Mouse (Mus musculus) layer of hippocampus, adult 11-12 months (tissue): Measurements from ENCODE around the gene Gga3.

Source experiments
- DNase-seq: peaks from one replicate; pipeline ENCODE4 v3.0.0; 2022; ENCODE audit warnings: low spot score

Gene Gga3

DNA sequence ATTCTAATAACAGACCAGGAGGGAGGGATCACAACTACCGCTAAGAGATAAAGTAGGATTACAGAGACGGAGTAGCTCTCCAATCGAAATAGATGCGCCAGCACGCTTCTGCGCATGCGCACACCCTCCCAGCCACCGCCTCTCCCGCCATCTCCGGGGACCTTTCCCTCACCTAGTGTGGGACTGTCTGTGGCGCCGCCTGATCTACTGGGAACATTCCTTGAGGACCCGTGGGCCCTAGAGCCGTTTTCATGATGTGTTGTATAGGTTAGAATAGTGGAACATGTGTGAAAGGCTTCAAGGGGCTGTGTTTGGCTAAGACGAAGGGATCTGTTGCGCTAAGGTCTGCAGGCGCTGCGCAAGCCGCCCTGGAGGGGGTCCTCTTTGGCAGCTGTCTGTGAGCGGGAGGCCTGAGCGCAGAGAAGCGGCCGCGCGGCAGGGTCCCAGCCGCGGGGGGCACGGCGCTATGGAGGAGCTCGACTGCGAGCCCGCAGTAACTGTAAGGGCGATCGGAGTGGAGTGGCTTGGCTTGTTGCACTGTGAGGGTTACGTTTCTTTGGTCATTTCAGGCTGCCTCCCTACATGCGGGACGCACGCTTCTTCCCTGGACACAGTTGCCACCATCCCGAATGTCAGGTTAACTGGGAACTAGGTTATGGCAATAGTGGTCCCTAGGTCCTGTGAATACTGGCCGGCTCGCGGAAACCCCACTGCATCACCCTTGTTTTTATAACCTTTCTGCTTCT lies 39.6 kb downstream of the Gga3 start, which contains the start of gene Nup85:
Gene Nup85, plus strand, starts transcription at position 371 of the 746 bp plus-strand sequence.
- peak; percentile 97 for DNase-seq

DNA sequence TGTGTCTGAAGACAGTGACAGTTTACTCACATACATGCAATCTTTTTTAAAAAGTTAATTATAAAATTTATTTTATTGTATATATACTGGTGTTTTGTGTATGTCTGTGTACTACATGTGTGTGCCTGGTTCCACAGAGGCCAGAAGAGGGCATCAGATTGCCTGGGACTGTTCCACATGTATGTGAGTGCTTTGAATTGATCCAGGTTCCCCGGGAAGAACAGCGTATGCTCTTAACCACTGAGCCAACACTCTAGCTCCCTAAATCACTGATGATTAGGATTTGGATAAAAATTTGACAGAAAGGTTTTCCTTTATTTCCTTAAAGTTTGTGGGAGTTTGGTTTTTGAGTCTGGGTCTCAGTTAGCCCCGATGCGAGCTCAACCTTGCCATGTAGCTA lies 40.4 kb downstream of the Gga3 start:
- DNase-seq, result no peak

DNA sequence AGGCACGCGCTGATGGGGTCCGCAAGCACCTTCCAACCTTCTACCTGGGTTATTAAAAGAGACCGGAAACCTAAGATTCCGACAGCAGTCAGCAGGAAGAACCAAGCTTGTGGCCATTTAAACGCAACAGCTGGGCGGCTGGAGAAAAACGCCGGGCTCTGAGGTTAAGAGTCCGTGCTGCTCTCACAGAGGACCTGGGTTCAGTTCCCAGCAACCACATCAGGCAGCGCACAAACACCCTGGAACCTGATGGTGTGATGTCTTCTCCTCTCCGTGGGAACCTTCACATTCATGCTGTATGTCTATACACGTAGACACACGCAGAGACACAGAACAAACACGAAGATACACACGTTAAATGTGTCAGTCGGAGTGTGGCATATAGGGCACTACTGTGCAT lies 48.1 kb downstream of the Gga3 start:
- DNase-seq, result no peak

DNA sequence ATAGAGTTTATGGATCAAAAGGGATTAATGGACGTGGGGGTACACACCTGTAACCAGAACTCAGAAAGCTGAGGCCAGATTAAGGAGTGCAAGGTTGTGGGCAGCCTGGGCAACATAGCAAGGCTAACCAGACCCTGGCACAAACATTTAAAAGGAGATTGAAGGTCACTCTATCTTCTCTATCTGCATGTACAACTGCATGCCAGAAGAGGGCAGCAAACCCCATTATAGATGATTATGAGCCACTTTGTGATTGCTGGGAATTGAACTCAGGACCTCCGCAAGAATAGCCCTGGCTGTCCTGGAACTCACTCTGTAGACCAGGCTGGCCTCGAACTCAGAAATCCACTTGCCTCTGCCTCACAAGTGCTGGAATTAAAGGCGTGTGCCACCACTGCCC lies 51.1 kb downstream of the Gga3 start:
- no peak for DNase-seq

DNA sequence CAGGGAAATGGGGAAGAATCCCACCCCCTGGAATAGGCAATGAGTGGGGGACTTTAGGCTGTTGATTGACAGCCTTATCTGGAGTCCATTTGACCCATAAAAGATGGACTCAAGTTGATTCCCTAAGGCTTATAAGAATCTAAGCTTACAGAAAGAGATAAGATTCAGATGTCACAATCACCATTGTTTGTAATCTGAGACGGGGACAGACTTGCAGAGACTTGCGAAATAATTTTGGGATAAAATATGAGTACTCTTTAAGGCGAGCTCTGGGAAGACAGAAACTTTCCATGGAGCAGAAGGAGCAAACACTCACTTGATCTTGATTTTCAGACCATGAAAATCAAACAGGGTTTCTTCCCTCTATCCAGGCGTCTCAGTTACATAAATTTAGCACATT lies 60.3 kb downstream of the Gga3 start:
- no peak for DNase-seq

DNA sequence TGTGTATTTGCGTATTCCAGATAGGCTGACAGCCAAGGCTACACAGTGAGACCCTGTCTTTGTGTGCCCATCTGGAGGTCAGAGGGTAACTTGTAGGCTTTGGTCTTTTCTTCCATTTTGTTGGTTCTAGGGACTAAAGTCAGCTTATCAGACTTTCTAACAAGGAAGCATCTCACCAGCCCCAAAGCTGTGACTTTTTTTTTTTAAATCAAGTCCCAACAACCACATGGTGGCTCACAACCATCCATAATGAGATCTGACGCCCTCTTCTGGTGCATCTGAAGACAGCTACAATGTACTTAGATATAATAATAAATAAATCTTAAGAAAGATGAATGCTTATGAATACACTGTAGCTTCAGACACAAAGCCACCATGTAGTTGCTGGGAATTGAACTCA lies 65.8 kb downstream of the Gga3 start:
- DNase-seq, result no peak

DNA sequence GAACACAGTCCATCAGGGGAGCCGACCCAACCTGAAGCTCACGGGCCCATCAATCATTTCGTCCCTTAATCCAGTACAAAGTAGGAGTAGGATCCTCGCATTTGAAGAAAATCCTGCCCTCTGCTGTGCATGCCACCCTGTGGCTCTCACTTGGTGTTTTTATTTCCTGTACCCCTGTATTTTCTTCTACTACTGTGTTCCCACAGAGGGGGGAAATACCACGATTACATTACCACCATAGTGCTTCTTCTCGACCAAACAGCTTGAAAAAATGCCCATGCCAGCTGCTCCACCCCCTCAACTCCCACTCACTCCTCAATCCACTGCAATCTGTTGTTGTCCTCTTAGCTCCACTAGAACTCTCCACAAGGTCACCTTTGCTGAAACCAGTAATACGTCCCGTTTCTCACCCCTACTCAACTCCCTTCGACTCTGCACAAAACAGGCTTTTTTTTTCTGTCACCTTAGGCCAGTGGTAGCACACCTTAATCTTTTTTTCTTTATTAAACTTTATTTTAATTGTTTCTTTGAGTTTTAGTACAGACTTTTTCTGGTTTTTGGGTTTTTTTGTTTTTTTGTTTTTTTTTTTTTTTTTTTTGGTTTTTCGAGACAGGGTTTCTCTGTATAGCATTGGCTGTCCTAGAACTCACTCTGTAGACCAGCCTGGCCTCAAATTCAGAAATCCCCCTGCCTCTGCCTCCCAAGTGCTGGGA lies 66.8 kb downstream of the Gga3 start:
- DNase-seq, result peak; percentile 39

DNA sequence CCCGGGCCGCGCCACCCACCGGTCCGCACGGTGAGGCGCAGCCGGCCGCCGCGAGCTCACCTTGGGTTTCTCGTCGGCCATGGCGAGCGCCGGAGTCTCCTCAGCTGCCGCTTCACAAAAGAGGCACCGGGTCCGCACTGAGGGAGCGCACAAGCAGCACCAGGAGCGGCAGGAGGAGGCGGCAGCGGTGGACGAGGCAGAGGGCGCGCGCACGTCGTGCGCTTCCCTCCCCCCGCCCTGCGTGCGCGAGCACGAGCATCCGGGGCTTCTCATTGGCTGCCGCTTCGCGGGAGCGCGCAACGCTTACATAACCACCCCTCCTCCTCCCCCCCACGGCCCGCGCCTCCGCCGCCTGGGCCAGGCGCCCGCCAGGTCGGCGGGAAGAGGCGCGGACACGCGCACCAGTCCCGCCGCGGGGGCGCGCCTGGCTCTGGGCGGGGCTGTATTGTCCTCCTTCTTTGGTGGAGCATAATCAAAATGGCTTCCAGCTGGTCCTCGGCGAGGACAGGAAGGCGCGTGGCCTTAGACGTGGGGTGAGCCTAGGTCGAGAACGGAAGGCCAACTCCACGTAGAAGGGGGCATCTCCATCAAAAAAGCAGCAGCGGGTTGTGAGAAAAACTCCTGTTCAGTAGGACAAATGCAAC lies 67.7 kb downstream of the Gga3 start, which contains the start of gene Sumo2:
Gene Sumo2, minus strand, starts transcription at position 239 of the 644 bp plus-strand sequence.
- DNase-seq, result peak; percentile 99

DNA sequence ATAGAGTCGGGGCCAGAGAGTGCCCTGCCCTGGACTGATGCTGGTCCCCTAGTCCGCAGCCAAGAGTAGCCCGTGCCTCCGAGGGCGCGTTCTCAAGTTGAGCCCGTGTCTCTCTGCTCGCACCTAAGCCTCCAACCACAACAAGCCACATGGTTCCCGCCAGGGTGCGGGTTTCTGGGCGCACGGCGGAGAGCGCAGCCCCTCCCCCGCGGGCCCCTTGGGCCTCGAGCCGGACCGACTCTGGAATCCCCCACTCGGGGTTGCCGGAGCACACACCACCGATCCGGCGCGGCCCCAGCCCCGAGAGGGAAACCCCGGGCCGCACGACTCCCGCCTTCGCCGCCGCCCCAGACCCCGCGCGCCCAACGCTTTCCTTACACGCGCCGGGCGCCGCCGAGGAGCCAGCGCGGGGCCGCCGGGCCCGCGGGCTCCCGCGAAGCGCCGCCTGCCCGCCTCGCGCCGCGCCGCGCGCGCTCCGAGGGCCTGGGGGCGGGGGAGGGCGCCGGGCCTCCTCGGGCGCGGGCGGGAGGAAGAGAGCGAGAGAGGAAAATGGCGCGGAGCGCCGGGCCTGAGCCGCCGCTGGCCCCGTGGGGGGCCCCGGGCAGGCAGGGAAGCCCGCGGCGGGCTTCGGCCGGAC lies 68.3 kb downstream of the Gga3 start:
- DNase-seq, result peak; percentile 49

DNA sequence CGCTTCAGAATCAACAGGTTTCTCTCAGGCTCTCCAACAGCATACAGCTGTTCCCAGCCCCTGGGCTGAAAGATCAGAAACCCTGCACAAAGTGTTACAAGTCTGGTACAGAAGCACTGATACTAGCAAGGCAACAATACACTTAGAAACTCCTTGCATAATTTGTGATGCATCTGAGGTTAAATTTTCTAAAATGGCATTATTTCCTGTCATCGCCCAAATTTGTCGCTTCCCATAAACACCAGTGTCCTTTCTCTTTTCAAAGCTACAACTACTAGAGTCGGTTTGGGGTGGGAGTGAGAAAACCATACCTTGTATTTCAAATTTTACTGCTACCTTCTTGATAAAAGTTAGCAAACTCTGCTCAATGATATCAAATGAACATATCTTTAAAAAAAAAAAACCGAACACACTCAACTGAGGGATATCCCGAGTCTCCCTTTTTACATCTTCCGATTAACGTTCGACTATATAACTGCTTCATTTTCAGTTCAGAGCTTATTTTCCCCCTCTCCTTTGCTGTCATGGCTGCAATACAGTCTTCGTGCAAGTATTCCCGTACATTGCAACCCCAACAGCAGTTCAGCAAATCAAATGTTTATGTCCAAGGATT lies 69.0 kb downstream of the Gga3 start:
- DNase-seq, result no peak
